Mouse (Mus musculus) bone marrow, adult 2 months (tissue): ENCODE results near the gene Cd9.

ENCODE experiments used
- CTCF ChIP-seq: fragments of 200-500 bp; IDR thresholded peaks from 2 replicates; pipeline ENCODE4 v1.5.1; 2011; ENCODE audit warnings: low read length, control low read depth; ENCODE audit not compliant: control insufficient read depth, insufficient read depth
- POLR2A ChIP-seq: fragments of 200-500 bp; IDR thresholded peaks from 2 replicates; pipeline ENCODE4 v1.6.1; 2011; ENCODE audit warnings: low read depth, mild to moderate bottlenecking, control low read depth, low read length, borderline replicate concordance; ENCODE audit not compliant: control insufficient read depth

GRCm38 (mm10) chr6:125434735-125435518 lies 59.7 kb downstream of the Cd9 start:
- TF ChIP-seq CTCF: no peak
- TF ChIP-seq POLR2A: no peak
